Mouse (Mus musculus): Measurements from ENCODE around the gene Pik3ca.
"Not testable (repeated sequence)": the region's sequence is repeated elsewhere in the genome, so short reads cannot be mapped to it uniquely, and the experiment has no call there.

Gene Pik3ca

DNA sequence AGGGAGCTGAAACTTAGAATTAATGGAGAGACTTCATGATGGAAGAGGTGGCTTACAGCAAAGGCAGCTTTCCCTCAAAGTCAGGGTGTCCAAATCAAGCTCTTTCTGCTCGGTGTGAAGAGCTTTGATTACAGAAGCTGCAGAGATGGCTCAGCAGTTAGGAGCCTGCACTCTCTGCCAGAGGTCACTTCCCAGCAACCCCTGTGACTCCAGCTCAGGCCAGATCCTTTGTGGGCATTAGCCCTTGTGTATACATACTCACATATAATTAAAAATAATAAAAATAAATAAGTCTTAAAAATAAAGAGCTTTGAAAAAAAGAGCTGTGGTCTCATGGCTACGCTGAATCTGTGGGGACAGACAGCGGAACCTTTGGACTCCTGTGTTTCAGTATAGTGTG is 4.1 kb downstream of the Pik3ca start:
- no peak for DNase-seq (ENCODE audit: low spot score in 2 of 2)

- DNase-seq (ENCODE audit: low spot score in 2 of 2): no peak
Measured at GRCm38 (mm10) chr3:32402990-32403885, 5.8 kb downstream of the Pik3ca start.

DNA sequence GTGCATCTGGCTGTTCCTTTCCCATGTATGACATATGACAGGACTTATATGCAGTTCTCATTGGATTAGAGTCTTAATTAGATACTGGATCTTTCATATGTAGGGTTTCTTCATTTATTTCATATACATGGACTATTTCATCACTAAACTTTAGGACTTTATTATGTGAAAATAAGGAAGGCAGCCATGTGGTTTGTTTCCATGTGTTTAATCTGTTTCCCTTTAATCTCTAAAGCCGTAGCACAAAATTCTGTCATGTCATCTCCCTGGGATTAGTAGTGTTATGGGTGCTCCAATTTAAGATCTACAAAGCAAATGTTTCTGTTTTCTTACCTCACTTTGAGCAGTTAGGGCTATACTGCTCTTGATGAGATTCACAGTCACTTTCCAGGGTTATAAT is 8.2 kb downstream of the Pik3ca start:
- DNase-seq (ENCODE audit: low spot score in 2 of 2): no peak

GRCm38 (mm10) chr3:32406804-32407203 is 9.3 kb downstream of the Pik3ca start:
- no peak for DNase-seq (ENCODE audit: low spot score in 2 of 2)

DNA sequence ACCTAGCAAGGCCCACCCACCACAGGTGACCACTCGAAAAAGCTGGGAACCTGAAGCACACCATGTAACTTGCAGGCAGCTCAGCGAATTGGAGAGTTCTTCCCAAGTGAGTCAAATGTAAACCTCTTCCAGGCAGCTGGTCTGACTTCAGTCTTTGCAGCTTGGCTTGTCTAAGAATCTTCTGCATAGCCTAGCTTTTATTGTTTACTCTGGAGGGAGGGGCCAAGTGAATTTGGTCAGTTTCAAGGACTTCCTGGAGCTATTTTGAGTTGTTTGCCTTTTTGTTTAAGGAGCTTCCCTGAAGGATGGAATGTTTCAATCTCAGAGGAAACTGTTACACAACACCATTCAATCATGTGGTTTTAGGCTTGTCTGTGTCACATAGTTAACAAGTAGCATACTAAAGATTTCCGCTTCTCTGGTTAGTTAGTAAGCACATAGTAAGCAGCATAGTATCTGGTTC is 11.4 kb downstream of the Pik3ca start:
- no peak for DNase-seq (ENCODE audit: low spot score in 2 of 2)

GRCm38 (mm10) chr3:32412502-32413044 is 15.1 kb downstream of the Pik3ca start:
- DNase-seq (ENCODE audit: low spot score in 2 of 2): no peak

- no peak for DNase-seq (ENCODE audit: low spot score in 2 of 2)
Measured at GRCm38 (mm10) chr3:32414381-32414780, 16.9 kb downstream of the Pik3ca start.

GRCm38 (mm10) chr3:32415370-32416309 is 18.2 kb downstream of the Pik3ca start:
- DNase-seq (ENCODE audit: low spot score in 2 of 2): no peak

DNA sequence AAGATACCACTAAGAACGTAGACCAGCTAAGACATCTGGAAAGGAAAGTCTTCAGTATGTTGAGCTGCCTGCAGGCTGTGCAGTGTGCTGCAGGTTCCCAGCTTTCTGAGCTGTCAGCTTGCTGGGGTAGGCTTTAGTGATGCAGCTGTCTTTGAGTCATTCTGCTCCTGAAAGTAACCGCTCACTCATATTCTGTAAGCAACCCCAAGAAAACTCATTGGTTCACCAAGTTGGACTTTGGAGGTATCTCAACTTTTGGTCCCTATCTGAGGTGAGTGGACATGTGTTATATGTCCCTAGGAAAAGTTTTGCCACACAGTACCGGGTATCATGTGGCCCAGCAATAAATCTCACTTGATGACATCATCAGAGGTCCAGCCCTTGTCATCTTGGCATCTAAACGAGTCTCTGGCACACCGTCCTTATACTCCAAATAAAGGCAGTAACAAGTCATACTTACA is 20.3 kb downstream of the Pik3ca start:
- no peak for DNase-seq (ENCODE audit: low spot score in 2 of 2)

- DNase-seq (ENCODE audit: low spot score in 2 of 2): no peak
Measured at GRCm38 (mm10) chr3:32419866-32420265, 22.4 kb downstream of the Pik3ca start.

DNA sequence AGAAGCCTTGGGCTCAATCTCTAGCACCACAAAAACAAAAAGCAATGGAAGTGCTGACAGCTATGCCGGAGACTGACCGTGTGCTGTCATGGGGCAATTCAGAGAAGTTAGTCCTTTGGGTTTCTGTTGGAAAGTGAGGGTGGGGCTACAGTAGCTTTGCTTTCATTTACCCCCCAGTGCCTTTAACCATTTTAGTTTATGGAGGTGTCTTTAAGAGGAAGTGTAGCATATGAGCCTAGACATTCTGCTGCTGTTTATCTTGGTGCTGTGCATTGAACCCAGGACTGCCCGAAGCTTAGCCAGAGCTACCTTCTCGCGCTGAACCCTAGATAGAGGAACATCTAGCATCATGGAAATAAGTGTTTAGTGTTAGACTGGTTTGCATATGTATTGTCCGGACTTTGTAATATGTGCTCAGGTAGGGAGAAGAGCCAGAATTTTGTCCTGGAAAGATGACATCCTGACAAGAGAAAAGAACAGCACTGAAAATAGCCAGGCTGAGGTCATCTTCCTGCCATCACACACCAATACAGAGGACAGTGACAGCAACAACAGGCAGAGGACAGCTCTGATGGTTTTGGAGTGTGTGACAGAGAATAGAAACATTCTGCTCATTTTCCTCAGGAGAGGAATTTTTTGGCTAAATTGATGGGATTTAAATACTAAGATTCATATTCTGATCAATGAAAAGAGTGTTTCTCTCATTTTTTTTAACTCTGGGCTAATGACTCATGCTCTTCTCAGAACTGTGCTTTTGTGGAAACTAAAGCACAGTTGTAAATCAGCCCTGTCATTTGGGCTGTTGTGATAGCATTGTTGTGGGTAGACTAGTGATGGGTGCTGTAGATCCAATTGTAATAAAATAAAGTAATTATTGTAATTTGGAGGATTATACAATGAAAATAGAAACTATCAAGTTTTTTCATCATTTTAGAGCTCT is 23.9 kb downstream of the Pik3ca start:
- DNase-seq (ENCODE audit: low spot score in 2 of 2): no peak

- DNase-seq (ENCODE audit: low spot score in 2 of 2): no peak
Measured at GRCm38 (mm10) chr3:32427695-32428094, 30.2 kb downstream of the Pik3ca start.

DNA sequence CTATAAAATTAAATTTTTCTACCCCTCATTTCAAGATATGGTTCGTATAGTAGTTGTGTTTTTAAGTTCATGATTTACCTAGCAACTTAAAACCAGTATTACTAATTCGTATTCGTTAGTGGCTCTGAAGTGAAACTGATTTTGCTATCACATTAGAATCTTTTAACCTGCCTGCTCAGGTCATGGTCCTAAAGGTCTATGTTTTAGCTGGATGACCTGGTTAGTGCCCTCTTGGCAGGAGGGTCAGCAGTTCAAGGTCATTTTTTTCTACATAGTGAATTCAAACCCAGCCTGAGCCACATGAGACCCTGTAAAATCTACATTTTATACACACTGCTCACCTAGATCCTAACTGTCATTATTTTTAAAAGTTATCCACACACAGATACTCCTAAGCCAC is 30.9 kb downstream of the Pik3ca start:
- DNase-seq (ENCODE audit: low spot score in 2 of 2): no peak

DNA sequence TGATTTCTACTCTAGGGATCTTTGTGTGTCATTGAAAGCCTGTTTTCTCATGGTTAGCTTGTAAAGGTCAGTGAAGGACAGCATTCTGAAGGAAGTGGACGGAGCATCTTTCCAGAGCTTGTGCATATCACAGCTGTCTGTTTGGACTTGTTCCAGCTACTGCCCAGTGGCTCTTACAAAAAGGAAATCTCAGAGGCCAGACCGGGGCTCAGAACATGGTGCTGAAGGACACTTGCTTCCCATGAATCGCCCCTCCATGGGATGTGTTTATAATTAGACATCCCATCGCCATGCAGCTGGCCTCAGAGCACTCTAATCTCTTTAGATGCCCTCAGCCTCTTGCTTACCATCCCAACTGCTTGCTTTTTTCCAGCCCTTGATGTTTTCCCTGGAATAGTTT is 31.4 kb downstream of the Pik3ca start:
- DNase-seq (ENCODE audit: low spot score in 2 of 2): no peak

DNA sequence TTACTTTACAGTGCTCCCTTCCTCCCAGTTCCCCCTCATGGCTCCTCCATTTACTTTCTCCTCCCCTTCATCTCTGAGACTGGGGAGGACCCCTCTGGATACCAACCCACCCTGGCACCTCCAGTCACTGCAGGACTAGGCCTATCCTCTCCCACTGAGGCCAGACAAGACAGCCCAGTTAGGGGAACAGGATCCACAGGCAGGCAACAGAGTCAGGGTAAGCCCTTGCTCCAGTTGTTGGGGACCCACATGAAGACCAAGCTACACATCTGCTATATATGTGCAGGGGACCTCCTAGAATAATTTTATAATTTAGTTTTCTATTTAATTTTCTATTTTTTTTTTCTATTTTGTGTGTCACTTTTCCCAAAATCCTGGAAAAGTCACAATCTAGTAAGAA is 31.9 kb downstream of the Pik3ca start:
- DNase-seq (ENCODE audit: low spot score in 2 of 2): not testable (repeated sequence)

DNA sequence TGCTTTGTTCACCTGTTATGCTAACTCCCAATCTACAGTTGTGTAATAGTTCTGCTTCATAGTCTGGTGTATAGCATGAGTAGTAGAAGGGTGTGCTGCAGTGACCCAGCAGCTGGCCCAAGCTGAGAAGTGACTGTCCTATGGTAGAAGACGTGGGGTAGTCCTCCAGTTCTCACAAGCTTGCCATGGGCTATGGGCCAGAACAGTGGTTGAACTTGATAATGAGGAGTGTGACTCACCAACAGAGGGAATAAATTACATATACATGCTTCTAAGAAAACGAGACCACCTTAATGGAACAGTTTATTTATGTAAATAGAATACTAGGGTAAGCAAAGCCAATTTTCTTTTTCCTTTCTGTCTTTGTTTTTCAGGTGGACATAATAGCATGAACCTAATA is 32.9 kb downstream of the Pik3ca start:
- DNase-seq (ENCODE audit: low spot score in 2 of 2): no peak

DNA sequence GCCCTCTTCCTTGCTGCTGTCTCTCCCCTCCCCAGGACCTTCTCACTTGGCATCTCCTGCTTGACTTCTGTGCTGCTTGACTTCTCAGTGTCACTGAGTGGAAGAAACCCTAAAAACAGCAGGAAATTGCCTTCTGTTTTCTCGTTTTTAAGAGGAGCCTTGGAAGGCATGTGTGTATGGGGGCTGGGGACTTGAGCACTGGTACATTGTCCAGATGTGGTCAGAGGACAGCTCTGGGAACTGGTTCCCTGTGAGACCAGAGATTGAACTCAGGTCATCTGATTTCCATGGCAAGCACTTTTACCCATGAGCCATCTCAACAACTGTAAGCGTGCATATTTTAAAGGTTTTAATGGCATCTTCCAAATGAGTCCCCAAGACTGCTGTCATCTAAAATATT is 36.5 kb downstream of the Pik3ca start:
- no peak for DNase-seq (ENCODE audit: low spot score in 2 of 2)

- no peak for DNase-seq (ENCODE audit: low spot score in 2 of 2)
Measured at GRCm38 (mm10) chr3:32436101-32436500, 38.6 kb downstream of the Pik3ca start.

- DNase-seq (ENCODE audit: low spot score in 2 of 2): no peak
Measured at GRCm38 (mm10) chr3:32437297-32437696, 39.8 kb downstream of the Pik3ca start.

DNA sequence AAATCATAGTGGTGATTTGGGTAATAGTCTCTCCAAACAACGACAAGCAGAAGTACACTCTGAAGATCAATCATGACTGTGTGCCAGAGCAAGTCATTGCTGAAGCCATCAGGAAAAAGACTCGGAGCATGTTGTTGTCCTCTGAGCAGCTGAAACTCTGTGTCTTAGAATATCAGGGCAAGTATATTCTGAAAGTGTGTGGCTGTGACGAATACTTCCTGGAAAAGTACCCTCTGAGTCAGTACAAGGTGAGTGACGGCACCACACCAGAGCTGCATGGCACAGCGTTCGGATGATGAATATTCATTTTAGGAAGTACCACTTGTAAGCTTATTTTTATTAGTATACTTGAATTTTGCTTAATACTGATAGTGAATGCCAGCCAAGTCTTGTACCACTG is 40.3 kb downstream of the Pik3ca start:
- no peak for DNase-seq (ENCODE audit: low spot score in 2 of 2)

DNA sequence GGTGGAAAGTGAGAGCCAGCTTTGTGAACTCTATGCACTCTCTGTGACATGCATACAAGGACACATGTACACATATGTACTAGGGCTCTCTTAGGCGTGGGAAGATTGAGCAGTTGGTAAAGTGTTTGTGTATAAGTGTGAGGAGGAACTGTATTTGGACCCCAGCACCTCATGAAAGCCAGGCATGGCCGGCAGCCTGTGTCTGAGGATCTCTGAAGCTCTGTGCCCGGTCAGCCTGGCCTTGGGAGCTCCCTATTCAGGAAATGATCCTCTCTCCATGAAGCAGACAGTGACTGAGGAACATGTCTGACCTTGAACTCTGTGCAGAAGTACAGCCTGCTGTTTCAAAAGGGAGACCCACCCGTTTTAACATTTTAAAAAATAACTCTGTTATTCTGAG is 41.2 kb downstream of the Pik3ca start:
- no peak for DNase-seq (ENCODE audit: low spot score in 2 of 2)
